Mouse (Mus musculus) embryonic facial prominence, embryonic 13.5 days (tissue): ENCODE data around the gene Adora2b. TPM values are rescaled to one million over a fixed set of nuclear protein-coding genes. Genes with fewer than 3 reads are reported as not detected.
A peak's percentile ranks its signal among the peaks of the same experiment; 100 is the strongest.

Experiments
- ATAC-seq: fragments of 200-750 bp; cut with Nextera tagmentation; 2 replicates; pipeline ENCODE4 v1.8.0; 2017; ENCODE audit warnings: low read depth; ENCODE audit not compliant: insufficient number of reproducible peaks, insufficient read depth, low FRiP score, low TSS enrichment
- H3K27ac ChIP-seq: fragments of 300-500 bp; sonication (generic); 2 replicates; pipeline ENCODE4 v1.5.1; 2015; ENCODE audit warnings: moderate library complexity, mild to moderate bottlenecking, inconsistent platforms
- H3K27me3 ChIP-seq: fragments of 300-500 bp; sonication (generic); 2 replicates; pipeline ENCODE4 v1.6.1; 2015; ENCODE audit warnings: mild to moderate bottlenecking, inconsistent platforms
- H3K36me3 ChIP-seq: fragments of 300-500 bp; sonication (generic); 2 replicates; pipeline ENCODE4 v1.6.1; 2015; ENCODE audit warnings: mild to moderate bottlenecking, inconsistent platforms
- H3K4me1 ChIP-seq: fragments of 300-500 bp; sonication (generic); 2 replicates; pipeline ENCODE4 v1.6.1; 2015; ENCODE audit warnings: inconsistent platforms
- H3K4me2 ChIP-seq: fragments of 300-500 bp; sonication (generic); 2 replicates; pipeline ENCODE4 v1.6.1; 2015; ENCODE audit warnings: moderate library complexity, mild to moderate bottlenecking, inconsistent platforms
- H3K4me3 ChIP-seq: fragments of 300-500 bp; sonication (generic); 2 replicates; pipeline ENCODE4 v1.5.1; 2015; ENCODE audit warnings: mild to moderate bottlenecking, inconsistent platforms
- H3K9ac ChIP-seq: fragments of 300-500 bp; sonication (generic); 2 replicates; pipeline ENCODE4 v1.6.1; 2015; ENCODE audit warnings: mild to moderate bottlenecking, inconsistent platforms
- H3K9me3 ChIP-seq: fragments of 300-500 bp; sonication (generic); 2 replicates; pipeline ENCODE4 v1.6.1; 2016; ENCODE audit warnings: inconsistent platforms
- WGBS: fragments of 180-500 bp; shearing (Covaris S2); methylation state at CpG from one replicate; pipeline ENCODE4 v1.1.7; 2015; ENCODE audit warnings: mixed read lengths; 5-methylcytosine and 5-hydroxymethylcytosine counted together
- polyA plus RNA-seq: library from polyadenylated mRNA; unstranded; fragments of >200 nt; fragmentation: Nextera tagmentation; extraction: Ambion mirVana; gene quantifications from 2 replicates; pipeline ENCODE4 v1.2.1, GENCODE M21; 2015

Adora2b gene
- polyA plus RNA-seq, 1 experiment from 2014 or later: 14.3 TPM

DNA sequence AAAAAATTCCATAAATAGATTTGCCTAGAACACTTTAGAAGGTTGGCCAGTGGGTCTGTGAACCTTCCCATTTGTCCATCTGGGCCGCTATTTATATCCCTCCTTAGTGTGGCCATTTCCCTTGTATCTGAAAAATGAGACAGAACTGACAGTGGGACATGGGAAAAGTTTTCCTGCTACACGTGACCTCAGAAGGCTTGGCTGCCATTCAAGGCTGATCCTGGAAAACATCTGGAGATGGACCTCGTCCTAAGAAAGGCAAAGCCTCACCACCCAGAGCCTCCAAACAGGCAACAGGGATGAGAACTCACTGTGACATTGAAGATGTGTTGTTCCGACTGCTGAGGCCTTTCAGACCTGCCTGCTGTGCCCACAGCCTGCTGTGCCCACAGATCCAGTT lies 24.0 kb upstream of the Adora2b start:
- Histone ChIP-seq H3K27ac (no peak overlapping the region), H3K9ac (no peak overlapping the region), H3K4me2 (no peak overlapping the region), H3K27me3 (no peaks in the 10 kb centered on the region), H3K4me1 (no peaks in the 10 kb centered on the region), H3K4me3 (no peak overlapping the region), H3K36me3 (no peaks in the 10 kb centered on the region), H3K9me3 (no peaks in the 10 kb centered on the region)
- 64% methylated on average over 4 of the region's 4 CpGs for WGBS
- no peak for ATAC-seq

DNA sequence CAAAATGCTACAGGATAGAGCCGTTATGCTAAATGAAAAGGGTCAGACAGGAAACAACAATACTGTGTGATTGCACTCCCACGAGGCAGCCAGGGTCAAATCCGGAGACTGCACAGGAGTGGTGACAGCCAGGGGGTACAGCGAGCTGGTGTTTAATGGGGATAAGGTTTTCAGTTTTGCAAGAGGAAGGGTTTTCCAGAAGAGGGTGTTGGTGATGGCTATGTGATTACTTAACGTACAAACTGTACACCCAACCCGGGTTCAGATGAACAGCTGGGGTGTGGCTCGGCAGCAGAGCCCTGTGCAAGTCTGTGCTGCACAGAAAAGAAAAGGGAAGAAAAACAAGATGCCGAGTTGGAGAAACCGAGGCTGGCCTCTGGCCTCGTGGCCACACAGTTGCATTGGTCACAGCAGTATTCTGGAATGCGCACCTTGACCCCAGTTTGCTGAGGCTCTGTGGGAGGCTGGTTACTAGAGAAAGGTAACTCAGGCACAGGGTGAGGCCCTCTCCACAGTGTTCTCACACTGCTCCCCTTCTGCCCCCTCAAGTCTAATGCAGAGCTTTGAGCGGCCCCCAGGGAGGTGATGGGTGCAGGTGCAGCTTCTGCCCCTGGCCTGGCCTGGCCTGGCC lies 8.0 kb upstream of the Adora2b start:
- Histone ChIP-seq H3K27me3 (no peaks in the 10 kb centered on the region), H3K9me3 (peaks cover 2% of the 10 kb centered on the region; the same call in 1 of the 2 replicates), H3K4me2 (no peak overlapping the region), H3K4me3 (no peak overlapping the region), H3K9ac (no peak overlapping the region), H3K27ac (no peak overlapping the region), H3K36me3 (no peaks in the 10 kb centered on the region), H3K4me1 (no peaks in the 10 kb centered on the region)
- ATAC-seq: no peak
- WGBS: 70% methylated on average over 12 of the region's 12 CpGs

DNA sequence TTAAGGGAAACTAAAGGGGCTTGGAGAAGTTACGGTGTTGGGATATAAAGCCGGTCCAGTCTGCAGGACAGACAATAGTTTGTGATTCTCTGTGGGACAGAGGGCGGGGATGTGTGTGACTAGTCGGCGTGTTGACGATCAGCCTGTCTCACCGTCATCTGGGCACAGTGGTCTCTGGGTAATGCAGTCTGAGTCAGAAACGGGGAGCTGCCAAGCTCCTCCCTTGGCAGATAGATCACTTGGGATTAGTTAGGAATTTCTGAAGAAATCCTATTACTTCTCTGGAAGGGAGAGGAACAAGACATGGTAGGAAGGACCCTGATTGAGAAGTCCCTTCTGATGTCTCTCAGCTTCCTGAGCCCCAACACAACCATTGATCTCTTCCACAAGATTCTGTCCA lies 4.9 kb upstream of the Adora2b start:
- WGBS: 87% methylated on average over 8 of the region's 8 CpGs
- H3K4me2 ChIP-seq: no peak overlapping the region
- no peak overlapping the region for H3K4me3 ChIP-seq
- H3K4me1 ChIP-seq: peaks cover 6% of the 10 kb centered on the region
- H3K9me3 ChIP-seq: peaks cover 3% of the 10 kb centered on the region; the same call in 1 of the 2 replicates
- H3K27me3 ChIP-seq: no peaks in the 10 kb centered on the region
- H3K27ac ChIP-seq: no peak overlapping the region
- ATAC-seq: no peak
- no peak overlapping the region for H3K9ac ChIP-seq
- H3K36me3 ChIP-seq: no peaks in the 10 kb centered on the region

DNA sequence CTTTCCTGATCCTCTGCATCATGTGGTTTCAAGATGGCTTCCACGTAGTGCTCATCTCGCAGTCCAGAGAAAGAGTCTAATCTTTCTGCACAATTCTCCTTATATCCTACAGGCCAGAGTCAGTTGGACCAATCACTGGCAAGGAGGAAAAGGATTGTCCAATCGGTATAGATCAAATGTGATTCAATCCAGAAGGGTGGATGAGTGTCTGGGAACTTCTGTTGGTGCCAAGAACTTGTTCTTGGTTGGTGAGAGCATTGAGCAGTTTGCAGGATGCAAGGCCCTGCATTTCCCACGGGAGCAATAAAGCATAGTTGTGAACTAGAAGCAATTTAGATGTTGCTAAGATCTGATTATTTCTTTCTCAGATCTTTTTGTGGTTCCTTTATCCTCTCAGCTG lies 4.3 kb upstream of the Adora2b start:
- no peak overlapping the region for H3K27ac ChIP-seq
- 87% methylated on average over 4 of the region's 4 CpGs for WGBS
- no peak overlapping the region for H3K4me2 ChIP-seq

DNA sequence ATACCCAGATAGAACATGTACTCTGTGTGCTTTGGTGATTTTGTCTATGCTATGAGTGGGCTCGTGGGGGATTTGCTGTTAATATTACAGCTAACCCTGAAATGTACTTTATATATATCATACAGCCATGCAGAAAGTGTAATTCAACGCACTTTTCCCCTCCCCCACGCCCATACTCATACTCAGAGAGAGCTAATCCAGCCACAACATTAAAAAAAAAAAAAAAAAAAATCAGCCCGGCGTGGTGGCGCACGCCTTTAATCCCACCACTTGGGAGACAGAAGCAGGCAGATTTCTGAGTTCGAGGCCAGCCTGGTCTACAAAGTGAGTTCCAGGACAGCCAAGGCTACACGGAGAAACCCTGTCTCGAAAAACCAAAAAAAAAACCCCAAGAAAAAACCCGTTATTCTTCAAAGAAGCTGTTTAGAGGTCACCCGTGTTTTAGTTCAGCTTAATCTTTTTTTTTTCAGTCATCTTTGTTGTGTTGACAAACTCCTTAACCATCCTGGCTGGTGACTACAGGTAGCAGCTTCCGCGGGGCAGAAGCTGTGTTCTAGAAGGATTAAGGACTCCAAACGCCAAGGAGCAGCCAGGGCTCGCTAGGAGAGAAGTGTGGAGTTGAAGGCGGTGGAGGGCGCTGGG lies 904 bp upstream of the Adora2b start:
- Histone ChIP-seq H3K27me3 (0 out of 2 replicates have a peak, but pooled peaks cover 3% of the 10 kb centered on the region), H3K36me3 (no peaks in the 10 kb centered on the region), H3K27ac (peak overlapping the region; percentile 83), H3K9me3 (peaks cover 3% of the 10 kb centered on the region; the same call in 1 of the 2 replicates), H3K9ac (peak overlapping the region; percentile 75), H3K4me2 (peak overlapping the region; percentile 99), H3K4me3 (peak overlapping the region; percentile 68), H3K4me1 (peaks cover 41% of the 10 kb centered on the region)
- ATAC-seq: no peak
- WGBS: 38% methylated on average over 18 of the region's 18 CpGs

More for the DNA sequence above, 4.3 kb upstream of the Adora2b start:
- Histone ChIP-seq H3K36me3 (no peaks in the 10 kb centered on the region), H3K4me1 (peaks cover 11% of the 10 kb centered on the region), H3K27me3 (0 out of 2 replicates have a peak, but pooled peaks cover 2% of the 10 kb centered on the region), H3K4me3 (no peak overlapping the region), H3K9me3 (peaks cover 3% of the 10 kb centered on the region; the same call in 1 of the 2 replicates), H3K9ac (no peak overlapping the region)
- no peak for ATAC-seq

DNA sequence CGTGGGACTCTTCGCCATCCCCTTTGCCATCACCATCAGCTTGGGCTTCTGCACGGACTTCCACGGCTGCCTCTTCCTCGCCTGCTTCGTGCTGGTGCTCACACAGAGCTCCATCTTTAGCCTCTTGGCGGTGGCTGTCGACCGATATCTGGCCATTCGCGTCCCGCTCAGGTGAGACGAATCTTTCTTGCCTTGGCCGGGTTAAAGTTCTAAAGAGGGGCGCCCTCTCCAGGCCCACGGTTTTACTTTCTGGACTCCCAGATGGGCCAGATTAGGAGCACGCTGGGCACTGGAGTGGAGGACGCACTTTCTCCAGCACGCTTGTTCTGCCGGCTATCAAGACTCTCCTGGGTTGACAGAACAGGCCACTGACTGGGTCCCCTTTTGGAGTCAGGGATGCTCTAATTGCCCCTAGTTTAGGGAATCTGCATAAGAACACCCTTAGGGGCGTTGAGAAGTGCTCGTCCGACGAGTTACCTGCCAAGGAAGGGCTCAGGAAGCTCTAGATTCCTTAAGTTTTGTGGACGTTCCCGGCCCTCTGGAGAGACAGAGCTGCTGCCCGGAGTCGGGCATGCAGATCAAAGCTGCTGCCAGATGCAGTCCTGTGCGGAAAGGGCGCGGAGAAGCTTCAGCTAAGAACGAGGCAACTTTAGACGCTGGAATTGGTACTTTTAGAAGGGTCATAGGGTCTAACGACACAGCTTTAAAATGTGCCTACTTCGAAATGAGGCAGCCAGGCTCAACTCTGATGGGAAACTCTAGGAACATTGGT lies 668 bp downstream of the Adora2b start:
- peaks cover 3% of the 10 kb centered on the region; the same call in 1 of the 2 replicates for H3K9me3 ChIP-seq
- H3K9ac ChIP-seq: peak overlapping the region; percentile 75
- H3K36me3 ChIP-seq: no peaks in the 10 kb centered on the region
- H3K27ac ChIP-seq: peak overlapping the region; percentile 83; the same call in 1 of the 2 replicates
- peaks cover 48% of the 10 kb centered on the region for H3K4me1 ChIP-seq
- H3K27me3 ChIP-seq: 0 out of 2 replicates have a peak, but pooled peaks cover 3% of the 10 kb centered on the region
- peak overlapping the region; percentile 68 for H3K4me3 ChIP-seq
- H3K4me2 ChIP-seq: peak overlapping the region; percentile 99
- 1% methylated on average over 35 of the region's 35 CpGs for WGBS
- no peak for ATAC-seq

DNA sequence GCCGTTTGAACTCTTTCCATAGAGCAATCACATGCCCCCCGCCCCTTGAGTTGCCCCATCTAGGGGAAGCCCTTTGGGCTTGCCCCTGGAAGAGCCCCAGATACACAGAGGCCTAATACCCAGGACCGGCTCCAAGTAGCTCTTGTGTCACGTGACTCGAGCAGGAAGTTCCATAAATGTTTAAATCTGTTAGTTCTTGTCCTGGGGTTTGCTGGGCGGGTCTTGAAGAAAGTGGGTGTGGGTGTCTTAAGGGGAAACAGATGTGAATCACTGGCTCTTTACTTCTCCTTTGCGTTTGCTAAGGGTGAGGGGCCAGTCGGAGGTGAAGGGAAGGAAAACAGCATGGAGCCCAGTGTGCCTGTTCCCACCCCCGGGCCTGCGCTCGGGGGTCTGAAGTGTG lies 2.3 kb downstream of the Adora2b start:
- Histone ChIP-seq H3K4me2 (peak overlapping the region; percentile 99), H3K27me3 (0 out of 2 replicates have a peak, but pooled peaks cover 3% of the 10 kb centered on the region), H3K4me1 (peaks cover 48% of the 10 kb centered on the region), H3K4me3 (peak overlapping the region; percentile 68), H3K36me3 (no peaks in the 10 kb centered on the region), H3K9me3 (no peaks in the 10 kb centered on the region), H3K27ac (peak overlapping the region; percentile 83), H3K9ac (peak overlapping the region; percentile 61)
- ATAC-seq: peak; percentile 43; the same call in 1 of the 2 replicates
- 8% methylated on average over 11 of the region's 11 CpGs for WGBS

DNA sequence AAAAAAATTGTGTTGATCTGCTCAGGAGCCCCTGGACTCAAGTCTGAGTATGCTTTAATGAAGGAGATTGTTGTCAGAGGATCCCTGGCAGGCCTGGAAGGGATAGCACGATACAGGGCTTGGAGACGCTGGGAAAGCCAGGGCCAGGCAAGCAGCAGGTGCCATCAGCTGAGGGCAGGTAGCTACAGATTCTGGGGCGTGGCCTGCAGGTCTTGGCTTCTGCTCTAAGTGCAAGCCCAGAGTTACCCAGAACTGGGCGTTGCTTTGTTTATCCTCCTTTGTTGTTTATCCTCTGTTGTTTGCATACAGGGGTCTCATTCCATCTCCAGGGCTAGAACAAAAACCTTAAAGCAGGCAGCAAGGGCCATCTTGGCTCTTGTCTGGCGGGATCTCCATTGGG lies 4.6 kb downstream of the Adora2b start:
- no peaks in the 10 kb centered on the region for H3K9me3 ChIP-seq
- H3K27me3 ChIP-seq: 0 out of 2 replicates have a peak, but pooled peaks cover 3% of the 10 kb centered on the region
- ATAC-seq: no peak
- H3K4me1 ChIP-seq: peaks cover 47% of the 10 kb centered on the region
- no peak overlapping the region for H3K9ac ChIP-seq
- WGBS: 56% methylated on average over 5 of the region's 5 CpGs
- H3K36me3 ChIP-seq: no peaks in the 10 kb centered on the region
- no peak overlapping the region for H3K4me3 ChIP-seq
- no peak overlapping the region for H3K4me2 ChIP-seq
- H3K27ac ChIP-seq: peak overlapping the region; percentile 62; the same call in 1 of the 2 replicates

DNA sequence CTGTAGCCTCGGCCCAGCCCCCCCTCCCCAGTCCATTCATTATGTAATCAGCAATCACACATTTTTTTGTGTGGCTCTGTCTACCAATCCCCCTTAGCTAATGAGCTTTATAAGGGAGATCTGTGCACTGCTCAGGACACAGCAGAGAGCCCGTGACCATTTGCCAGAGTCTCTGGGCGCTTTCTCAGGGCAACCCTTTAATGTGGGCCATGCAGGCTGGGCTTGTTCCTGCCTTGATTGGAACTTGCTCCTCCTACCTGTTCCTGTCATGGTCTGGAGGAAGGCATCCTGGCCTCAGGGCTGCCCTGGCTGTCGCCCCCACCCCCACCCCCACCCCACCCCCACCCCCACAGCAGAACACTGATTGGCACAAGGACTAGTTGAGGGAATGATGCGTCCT lies 10.4 kb downstream of the Adora2b start:
- Histone ChIP-seq H3K4me3 (no peak overlapping the region), H3K4me2 (no peak overlapping the region), H3K9ac (no peak overlapping the region), H3K27ac (no peak overlapping the region), H3K9me3 (no peaks in the 10 kb centered on the region), H3K27me3 (no peaks in the 10 kb centered on the region), H3K36me3 (no peaks in the 10 kb centered on the region), H3K4me1 (peaks cover 22% of the 10 kb centered on the region)
- ATAC-seq: no peak
- WGBS: 40% methylated on average over 5 of the region's 5 CpGs

DNA sequence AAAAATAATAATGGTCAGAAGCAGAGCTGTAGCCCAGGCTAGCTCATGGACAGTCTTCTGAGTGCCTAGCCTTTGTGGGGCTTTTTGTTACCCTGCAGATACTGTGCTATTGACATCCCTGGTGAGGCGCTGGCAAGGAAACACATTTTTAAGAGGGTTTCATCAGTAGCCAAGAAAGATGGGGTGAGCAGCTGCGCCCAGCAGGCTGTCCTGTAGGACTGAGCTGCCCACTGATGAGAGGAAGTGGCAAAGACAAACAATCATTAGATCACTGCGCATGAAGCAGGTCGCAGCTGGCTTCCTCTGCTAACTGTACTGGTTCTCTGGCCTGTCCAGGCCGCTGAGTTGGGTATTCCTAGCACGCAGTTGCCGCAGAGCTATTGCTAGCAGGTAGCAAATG lies 14.8 kb downstream of the Adora2b start:
- 86% methylated on average over 7 of the region's 7 CpGs for WGBS
- no peak overlapping the region for H3K4me3 ChIP-seq
- H3K27ac ChIP-seq: no peak overlapping the region
- H3K4me1 ChIP-seq: peaks cover 20% of the 10 kb centered on the region
- H3K36me3 ChIP-seq: peaks cover 34% of the 10 kb centered on the region
- no peak for ATAC-seq
- no peaks in the 10 kb centered on the region for H3K27me3 ChIP-seq
- H3K9ac ChIP-seq: no peak overlapping the region
- H3K4me2 ChIP-seq: no peak overlapping the region
- no peaks in the 10 kb centered on the region for H3K9me3 ChIP-seq

DNA sequence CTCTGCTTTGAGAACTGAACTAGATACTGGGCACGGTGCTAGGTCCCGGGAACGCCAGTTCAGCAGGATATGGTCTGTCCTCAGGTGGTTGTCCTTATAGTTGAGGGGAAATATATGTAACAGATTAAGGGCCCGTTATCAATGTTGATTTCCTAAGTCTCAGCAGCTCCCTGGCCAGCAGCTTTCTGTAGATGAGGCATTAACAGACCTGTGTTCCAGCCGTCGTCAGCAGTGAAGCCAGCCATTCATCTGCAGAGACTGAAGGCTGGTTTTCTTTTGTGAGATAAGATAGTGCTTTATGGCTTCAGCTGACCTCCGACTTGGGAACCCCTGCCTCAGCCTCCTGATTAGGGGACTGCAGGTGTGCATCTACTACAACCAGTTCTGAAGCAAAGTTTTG lies 15.2 kb downstream of the Adora2b start:
- Histone ChIP-seq H3K4me3 (no peak overlapping the region), H3K27ac (no peak overlapping the region), H3K27me3 (no peaks in the 10 kb centered on the region), H3K4me1 (peaks cover 22% of the 10 kb centered on the region), H3K36me3 (peaks cover 37% of the 10 kb centered on the region), H3K4me2 (no peak overlapping the region), H3K9me3 (no peaks in the 10 kb centered on the region), H3K9ac (no peak overlapping the region)
- ATAC-seq: no peak
- WGBS: 81% methylated on average over 7 of the region's 7 CpGs
